Comparison of ENCODE assay signal across 8 mouse cellular contexts in the genomic region with DNA sequence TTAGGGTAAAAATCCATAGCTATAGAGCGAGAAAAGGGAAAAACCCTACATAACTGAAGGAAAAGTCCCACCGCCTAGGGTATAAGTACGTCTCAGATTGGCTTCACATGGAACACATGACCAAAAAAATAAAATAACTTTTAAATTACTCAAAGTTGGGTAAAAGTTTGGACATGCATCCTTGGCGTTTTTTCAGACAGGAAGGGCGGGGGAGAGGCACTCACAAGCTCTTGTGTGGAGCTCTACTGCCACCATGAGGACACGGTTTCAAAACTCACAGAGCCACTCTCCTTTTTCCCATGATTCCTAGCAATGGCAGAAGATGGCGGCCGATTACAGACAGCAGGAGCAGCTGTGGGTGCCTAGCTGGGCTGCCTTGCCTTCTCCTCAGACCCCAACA.
DNase-seq lines count a peak whose midpoint lies in the region; ATAC-seq and TF ChIP-seq lines count a peak whose summit lies in the region.
"Not testable (repeated sequence)": the region's sequence is repeated elsewhere in the genome, so short reads cannot be mapped to it uniquely, and the experiment has no call there.

No protein-coding gene starts in this region.

- H3K27ac ChIP-seq in CH12.LX (ENCODE audit: insufficient read depth, low read depth) = 0 out of 2 replicates have a peak overlapping the region, but pooled peaks have one; percentile 36
- peak overlapping the region; percentile 54; the same call in 1 of the 2 replicates for H3K27ac ChIP-seq in forebrain, postnatal 0 days (ENCODE audit: low read depth, low read length)
- not testable (repeated sequence) for H3K27ac ChIP-seq in liver, embryonic 11.5 days (ENCODE audit: low read depth, low read length)
- peak overlapping the region; percentile 76 for H3K27ac ChIP-seq in midbrain, embryonic 10.5 days (replicated peaks)

- not testable (repeated sequence) for TF ChIP-seq POLR2A in CH12.LX (IDR thresholded peaks at IDR 0.05; ENCODE audit: low read depth, low read length)

- peak; percentile 41 for TF ChIP-seq RAD21 in CH12.LX (IDR thresholded peaks at IDR 0.05; ENCODE audit: low read depth, low read length)

- peaks cover 0 to 14% of the 10 kb centered on the region in 2 experiments; a peak in 2 of 4 replicates for H3K4me1 ChIP-seq in CH12.LX (ENCODE audit: control insufficient read depth in 1 of 2, insufficient read depth in 2 of 2)
- not testable (repeated sequence) for H3K4me1 ChIP-seq in forebrain, postnatal 0 days (ENCODE audit: insufficient read depth); liver, embryonic 11.5 days (replicated peaks; ENCODE audit: control insufficient read depth, insufficient read depth, low read length); midbrain, embryonic 10.5 days

- not testable (repeated sequence) for H3K4me2 ChIP-seq in CH12.LX (ENCODE audit: insufficient read depth, low read depth, poor library complexity, severe bottlenecking); liver, embryonic 11.5 days
- H3K4me2 ChIP-seq in forebrain, postnatal 0 days (ENCODE audit: low read depth) = peak overlapping the region; percentile 17

- H3K4me3 ChIP-seq in CH12.LX (replicated peaks in 1 of 3; ENCODE audit: low read depth in 2 of 3, low read length in 2 of 3, poor library complexity in 1 of 3); forebrain, postnatal 0 days (ENCODE audit: low read depth, low read length): not testable (repeated sequence)
- 0 out of 2 replicates have a peak overlapping the region, but pooled peaks have one; percentile 15 for H3K4me3 ChIP-seq in liver, embryonic 11.5 days (ENCODE audit: low read depth, low read length)
- H3K4me3 ChIP-seq in midbrain, embryonic 10.5 days = 0 out of 2 replicates have a peak overlapping the region, but pooled peaks have one; percentile 16

- not testable (repeated sequence) for ATAC-seq in forebrain, postnatal 0 days; liver, embryonic 11.5 days (replicated peaks; ENCODE audit: low FRiP score)

- not testable (repeated sequence) for H3K27me3 ChIP-seq in CH12.LX (replicated peaks); forebrain, postnatal 0 days (ENCODE audit: insufficient read depth, low read length); liver, embryonic 11.5 days (replicated peaks; ENCODE audit: control insufficient read depth, insufficient read depth, low read length); midbrain, embryonic 10.5 days (ENCODE audit: low read depth, poor library complexity, severe bottlenecking)

- WGBS in forebrain, postnatal 0 days = 54% methylated on average over 8 of the region's 8 CpGs
- 58% methylated on average over 8 of the region's 8 CpGs for WGBS in liver, embryonic 11.5 days
- 64% methylated on average over 8 of the region's 8 CpGs for WGBS in midbrain, embryonic 10.5 days

- dilution Hi-C loops in CH12.LX (cut with MboI; ENCODE audit: extremely low pct_ligation_motif_present, extremely low pct_unique_long_range_greater_than_20kb, low sequenced_read_pairs) = not testable (repeated sequence)

- peaks cover 6 to 10% of the 10 kb centered on the region in 2 experiments for H3K36me3 ChIP-seq in CH12.LX (replicated peaks in 1 of 2; ENCODE audit: control insufficient read depth in 1 of 2, insufficient read depth in 1 of 2, low read length in 1 of 2)
- H3K36me3 ChIP-seq in forebrain, postnatal 0 days (ENCODE audit: insufficient read depth); liver, embryonic 11.5 days (ENCODE audit: control insufficient read depth, insufficient read depth, low read length): not testable (repeated sequence)
- peaks cover 50% of the 10 kb centered on the region for H3K36me3 ChIP-seq in midbrain, embryonic 10.5 days

- in situ Hi-C loops in CH12.LX (cut with MboI; ENCODE audit: low pct_ligation_motif_present, low pct_unique_long_range_greater_than_20kb, low sequenced_read_pairs) = not testable (repeated sequence)

- peak; percentile 66 for DNase-seq in CH12.LX (ENCODE audit: extremely low read depth)
- peak; percentile 76 for DNase-seq in cerebellum, adult 11 months
- peak; percentile 73 for DNase-seq in forebrain, postnatal 0 days
- DNase-seq in heart, postnatal 4 days = peak; percentile 97
- peak; percentile 93 for DNase-seq in kidney, adult 18-20 months
- peak; percentile 41 for DNase-seq in liver, embryonic 11.5 days (ENCODE audit: low spot score)
- DNase-seq in midbrain, embryonic 10.5 days (ENCODE audit: low spot score) = peak; percentile 26
- peak; percentile 89 for DNase-seq in right cerebral cortex, postnatal 14 days

- not testable (repeated sequence) for TF ChIP-seq EP300 in CH12.LX (IDR thresholded peaks at IDR 0.05; ENCODE audit: low read length)

- not testable (repeated sequence) for H3K79me2 ChIP-seq in CH12.LX (replicated peaks; ENCODE audit: control insufficient read depth, extremely low read depth, insufficient read depth, poor library complexity, severe bottlenecking)

- not testable (repeated sequence) for H3K9me3 ChIP-seq in CH12.LX (replicated peaks; ENCODE audit: low read length); forebrain, postnatal 0 days (ENCODE audit: low read length); liver, embryonic 11.5 days (ENCODE audit: control insufficient read depth, low read length); midbrain, embryonic 10.5 days (replicated peaks)

- TF ChIP-seq CTCF in CH12.LX (conservative IDR thresholded peaks at IDR 0.05 in 1 of 2, IDR thresholded peaks at IDR 0.05 in 1 of 2; ENCODE audit: low read depth in 2 of 2, low read length in 2 of 2) = peak in 1 of 2 experiments; percentile 57; a peak in 2 of 4 replicates
- TF ChIP-seq CTCF in forebrain, postnatal 0 days (IDR thresholded peaks at IDR 0.05; ENCODE audit: low read depth) = peak; percentile 41; the same call in 1 of the 2 replicates

- H3K9ac ChIP-seq in CH12.LX (ENCODE audit: insufficient read depth, low read depth); forebrain, postnatal 0 days; liver, embryonic 11.5 days (ENCODE audit: low read depth, low read length): not testable (repeated sequence)

TF ChIP-seq in CH12.LX, 34 proteins besides CTCF, POLR2A, EP300 and RAD21:
- TF ChIP-seq SIN3A (IDR thresholded peaks at IDR 0.05; ENCODE audit: low read length) (peak; percentile 46; the same call in 1 of the 2 replicates), ETS1 (conservative IDR thresholded peaks at IDR 0.05; ENCODE audit: low read depth, low read length) (peak; percentile 66), HCFC1 (IDR thresholded peaks at IDR 0.05; ENCODE audit: low read depth, low read length) (peak; percentile 55), MAZ (IDR thresholded peaks at IDR 0.05; ENCODE audit: low read depth, low read length) (0 out of 2 replicates have a peak, but pooled peaks have one; percentile 63), ZNF384 (IDR thresholded peaks at IDR 0.05; ENCODE audit: low read depth, low read length) (peak; percentile 97), TCF12 (IDR thresholded peaks at IDR 0.05; ENCODE audit: low read depth, low read length) (0 out of 2 replicates have a peak, but pooled peaks have one; percentile 22)

Comparison
In these comparisons a context has a peak if more than half of its experiments do, and no peak if none do; other contexts are left out.
1. DNase-seq: peak in every context shown above with its lines; median percentile 97 in heart, postnatal 4 days; 93 in kidney, adult 18-20 months; 89 in right cerebral cortex, postnatal 14 days; 76 in cerebellum, adult 11 months; 73 in forebrain, postnatal 0 days; 66 in CH12.LX; 41 in liver, embryonic 11.5 days; 26 in midbrain, embryonic 10.5 days.